Mouse (Mus musculus): Measurements from ENCODE around the gene Tgfbrap1. TPM values are rescaled to one million over a fixed set of nuclear protein-coding genes. Genes with fewer than 3 reads are reported as not detected.

Gene Tgfbrap1
- polyA plus RNA-seq, 1 experiment from 2014 or later: 17.6 TPM

DNA sequence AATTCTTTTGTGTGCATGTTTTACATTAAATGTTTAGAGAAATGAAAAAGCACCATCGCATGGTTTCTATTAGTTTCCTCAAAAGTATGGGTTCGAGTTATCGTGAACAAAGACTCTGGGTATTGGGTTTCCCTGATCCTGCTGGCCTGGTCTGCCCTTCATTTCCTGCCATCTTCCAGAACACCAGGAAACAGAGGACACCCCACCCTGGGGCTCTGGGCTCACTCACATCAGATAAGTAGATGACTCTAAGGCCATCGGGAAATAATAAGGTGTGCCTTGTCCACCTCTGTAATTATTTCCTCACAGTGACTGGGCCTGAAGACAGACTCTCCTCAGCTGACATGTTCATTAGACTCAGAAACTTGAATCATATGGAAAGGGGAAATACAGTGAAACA lies 88.0 kb downstream of the Tgfbrap1 start:
- WGBS: 93% methylated on average over 4 of the region's 4 CpGs
- Histone ChIP-seq H3K9ac (ENCODE audit: low read depth, low read length) (no peak overlapping the region), H3K4me2 (ENCODE audit: low read length) (no peak overlapping the region), H3K4me3 (ENCODE audit: low read depth, low read length) (no peak overlapping the region), H3K9me3 (replicated peaks; ENCODE audit: control insufficient read depth, low read length, poor library complexity, severe bottlenecking) (no peaks in the 10 kb centered on the region), H3K27me3 (ENCODE audit: control insufficient read depth, insufficient read depth, low read depth, low read length) (no peaks in the 10 kb centered on the region), H3K4me1 (ENCODE audit: control insufficient read depth, insufficient read depth, low read length) (peaks cover 13% of the 10 kb centered on the region), H3K36me3 (ENCODE audit: control insufficient read depth, insufficient read depth, low read length) (no peaks in the 10 kb centered on the region), H3K27ac (ENCODE audit: low read length) (no peak overlapping the region)
- ATAC-seq: no peak

DNA sequence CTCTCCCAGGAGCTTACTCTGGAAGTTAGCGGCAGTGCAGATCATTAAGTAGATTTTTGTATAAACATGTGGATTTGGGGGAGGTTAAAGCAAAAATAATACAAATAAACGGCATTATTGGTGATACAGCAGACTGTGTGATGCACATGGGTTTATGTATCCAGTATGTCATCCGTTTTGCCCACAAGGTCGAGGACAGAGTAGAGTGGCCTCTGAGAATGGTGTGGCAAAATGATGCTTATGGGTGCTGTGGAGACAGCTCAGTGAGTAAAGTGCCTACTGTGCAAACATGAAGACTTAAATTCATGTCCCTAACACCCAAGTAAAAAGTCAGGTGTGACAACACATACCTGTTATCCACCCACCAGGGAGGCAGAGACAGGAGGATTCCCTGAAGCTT lies 91.9 kb downstream of the Tgfbrap1 start:
- H3K9ac ChIP-seq (ENCODE audit: low read depth, low read length): peak overlapping the region; percentile 1; the same call in 1 of the 2 replicates
- H3K27ac ChIP-seq (ENCODE audit: low read length): peak overlapping the region; percentile 77
- 57% methylated on average over 4 of the region's 4 CpGs for WGBS

DNA sequence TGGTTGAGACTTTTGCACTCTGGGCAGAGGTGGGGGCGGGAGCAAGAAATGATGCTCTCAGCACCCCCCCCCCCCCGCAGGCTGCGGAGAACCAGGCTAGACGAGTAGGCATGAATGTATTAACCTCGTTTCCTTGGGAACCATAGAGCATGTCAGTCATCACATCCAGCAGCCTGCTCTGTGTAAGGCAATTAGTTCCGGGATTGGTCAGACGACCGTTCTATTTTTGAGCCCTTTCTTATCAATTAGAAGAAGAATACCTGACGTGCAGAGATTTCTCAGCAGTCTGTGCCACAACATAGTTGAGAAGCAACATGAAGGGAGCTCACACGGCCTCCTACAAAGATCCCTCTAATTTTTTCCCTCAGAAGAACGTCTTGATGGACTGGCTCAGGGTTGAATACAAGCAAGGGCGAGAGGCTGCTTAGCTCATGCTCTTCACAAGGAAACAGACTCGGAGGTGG lies 92.4 kb downstream of the Tgfbrap1 start:
- peak; percentile 98 for ATAC-seq
- peak overlapping the region; percentile 77 for H3K27ac ChIP-seq (ENCODE audit: low read length)

More for the DNA sequence above, 91.9 kb downstream of the Tgfbrap1 start:
- peak; percentile 42 for ATAC-seq
- peak overlapping the region; percentile 61 for H3K4me2 ChIP-seq (ENCODE audit: low read length)
- H3K36me3 ChIP-seq (ENCODE audit: control insufficient read depth, insufficient read depth, low read length): no peaks in the 10 kb centered on the region
- H3K27me3 ChIP-seq (ENCODE audit: control insufficient read depth, insufficient read depth, low read depth, low read length): no peaks in the 10 kb centered on the region
- peak overlapping the region; percentile 18; the same call in 1 of the 2 replicates for H3K4me3 ChIP-seq (ENCODE audit: low read depth, low read length)
- H3K4me1 ChIP-seq (ENCODE audit: control insufficient read depth, insufficient read depth, low read length): peaks cover 15% of the 10 kb centered on the region
- H3K9me3 ChIP-seq (replicated peaks; ENCODE audit: control insufficient read depth, low read length, poor library complexity, severe bottlenecking): no peaks in the 10 kb centered on the region

More for the DNA sequence above, 92.4 kb downstream of the Tgfbrap1 start:
- no peaks in the 10 kb centered on the region for H3K27me3 ChIP-seq (ENCODE audit: control insufficient read depth, insufficient read depth, low read depth, low read length)
- H3K9me3 ChIP-seq (replicated peaks; ENCODE audit: control insufficient read depth, low read length, poor library complexity, severe bottlenecking): no peaks in the 10 kb centered on the region
- no peaks in the 10 kb centered on the region for H3K36me3 ChIP-seq (ENCODE audit: control insufficient read depth, insufficient read depth, low read length)
- peak overlapping the region; percentile 18 for H3K4me3 ChIP-seq (ENCODE audit: low read depth, low read length)
- H3K4me1 ChIP-seq (ENCODE audit: control insufficient read depth, insufficient read depth, low read length): peaks cover 15% of the 10 kb centered on the region
- peak overlapping the region; percentile 1; the same call in 1 of the 2 replicates for H3K9ac ChIP-seq (ENCODE audit: low read depth, low read length)
- peak overlapping the region; percentile 61 for H3K4me2 ChIP-seq (ENCODE audit: low read length)
- 8% methylated on average over 13 of the region's 13 CpGs for WGBS

Small RNAs within 50 kb of the gene (microRNA-seq; reads per million reads assigned to microRNA genes)
- not detected for gene Gm24001

Other genes with a start within 250 kb of the Tgfbrap1 start
- 27.5 and 31.8 TPM in 2 replicates for gene Mrps9, start 247.4 kb downstream of the Tgfbrap1 start, polyA plus RNA-seq (2015; fragmentation: Nextera tagmentation; extraction: Ambion mirVana)
- 15.0 and 16.6 TPM in 2 replicates for gene Gpr45, start 145.8 kb downstream of the Tgfbrap1 start, polyA plus RNA-seq (2015; fragmentation: Nextera tagmentation; extraction: Ambion mirVana)
- gene AI597479, start 73 bp upstream of the Tgfbrap1 start, polyA plus RNA-seq (2015; fragmentation: Nextera tagmentation; extraction: Ambion mirVana): 57.5 and 59.9 TPM in 2 replicates
- 22.3 and 26.2 TPM in 2 replicates for gene Fhl2, start 98.3 kb upstream of the Tgfbrap1 start, polyA plus RNA-seq (2015; fragmentation: Nextera tagmentation; extraction: Ambion mirVana)

Measured in midbrain, embryonic 16.5 days (tissue).